Mouse (Mus musculus): ENCODE data around the gene Pdf. TPM values are rescaled to one million over a fixed set of nuclear protein-coding genes. Genes with fewer than 3 reads are reported as not detected.
"Not testable (repeated sequence)": the region's sequence is repeated elsewhere in the genome, so short reads cannot be mapped to it uniquely, and the experiment has no call there.

The Pdf gene
- polyA plus RNA-seq, 1 experiment from 2014 or later: 37.5 TPM

DNA sequence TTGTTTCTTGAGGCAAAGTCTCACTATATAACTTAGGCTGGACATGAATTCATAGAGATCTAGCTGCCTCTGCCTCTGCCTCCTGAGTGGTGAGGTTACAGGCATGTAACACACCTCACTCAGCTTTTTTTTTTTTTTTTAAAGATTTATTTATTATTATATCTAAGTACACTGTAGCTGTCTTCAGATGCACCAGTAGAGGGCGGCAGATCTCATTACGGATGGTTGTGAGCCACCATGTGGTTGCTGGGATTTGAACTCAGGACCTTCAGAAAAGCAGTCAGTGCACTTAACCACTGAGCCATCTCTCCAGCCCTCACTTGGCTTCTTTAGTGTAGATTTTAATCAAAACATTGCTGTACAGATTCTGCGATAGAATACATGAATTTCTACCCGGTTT, 52.1 kb downstream of the Pdf start:
- not testable (repeated sequence) for H3K9me3 ChIP-seq; H3K4me3 ChIP-seq; H3K4me1 ChIP-seq (replicated peaks); H3K4me2 ChIP-seq; ATAC-seq (ENCODE audit: low read depth); H3K9ac ChIP-seq; H3K27me3 ChIP-seq; H3K27ac ChIP-seq (replicated peaks)
- WGBS: 87% methylated on average over 4 of the region's 4 CpGs
- H3K36me3 ChIP-seq: peaks cover 11% of the 10 kb centered on the region

Small RNA genes within 50 kb of the gene (microRNA-seq; reads per million reads assigned to microRNA genes)
- gene Mir7075: not detected

Other genes with a start within 250 kb of the Pdf start
- 0.47 and 0.74 TPM in 2 replicates for gene Has3, start 178.4 kb downstream of the Pdf start, polyA plus RNA-seq (2015; fragmentation: Nextera tagmentation; extraction: Ambion mirVana)
- gene Utp4, start 155.0 kb downstream of the Pdf start, polyA plus RNA-seq (2015; fragmentation: Nextera tagmentation; extraction: Ambion mirVana): 42.2 and 46.9 TPM in 2 replicates
- 7.1 and 8.0 TPM in 2 replicates for gene Sntb2, start 112.9 kb downstream of the Pdf start, polyA plus RNA-seq (2015; fragmentation: Nextera tagmentation; extraction: Ambion mirVana)
- gene Vps4a, start 17.4 kb downstream of the Pdf start, polyA plus RNA-seq (2015; fragmentation: Nextera tagmentation; extraction: Ambion mirVana): 131 and 139 TPM in 2 replicates
- 42.4 TPM in 2 replicates for gene Cog8, start 8.1 kb upstream of the Pdf start, polyA plus RNA-seq (2015; fragmentation: Nextera tagmentation; extraction: Ambion mirVana)
- gene Nip7, start 8.3 kb upstream of the Pdf start, polyA plus RNA-seq (2015; fragmentation: Nextera tagmentation; extraction: Ambion mirVana): 61.4 and 75.9 TPM in 2 replicates
- not detected in 2 replicates for gene Tmed6, start 17.0 kb upstream of the Pdf start, polyA plus RNA-seq (2015; fragmentation: Nextera tagmentation; extraction: Ambion mirVana)
- gene Terf2, start 47.9 kb upstream of the Pdf start, polyA plus RNA-seq (2015; fragmentation: Nextera tagmentation; extraction: Ambion mirVana): 23.3 and 25.5 TPM in 2 replicates
- gene Cyb5b, start 102.0 kb upstream of the Pdf start, polyA plus RNA-seq (2015; fragmentation: Nextera tagmentation; extraction: Ambion mirVana): 94.1 and 105 TPM in 2 replicates
- 13.6 and 14.3 TPM in 2 replicates for gene Nfat5, start 244.9 kb upstream of the Pdf start, polyA plus RNA-seq (2015; fragmentation: Nextera tagmentation; extraction: Ambion mirVana)